Mouse (Mus musculus) ES-CJ7 (cell line): ENCODE measurements around the gene Slc25a27.

Experiments used
- DNase-seq: peaks from one replicate; pipeline ENCODE4 v3.0.0; 2011; ENCODE audit warnings: low read depth, low spot score

The Slc25a27 gene

GRCm38 (mm10) chr17:43666576-43667289, at the start of gene Slc25a27:
Slc25a27 (minus strand) TSS chr17:43667214.
- peak; percentile 95 for DNase-seq

GRCm38 (mm10) chr17:43716601-43717000, 49.6 kb upstream of the Slc25a27 start:
- DNase-seq = no peak

DNA sequence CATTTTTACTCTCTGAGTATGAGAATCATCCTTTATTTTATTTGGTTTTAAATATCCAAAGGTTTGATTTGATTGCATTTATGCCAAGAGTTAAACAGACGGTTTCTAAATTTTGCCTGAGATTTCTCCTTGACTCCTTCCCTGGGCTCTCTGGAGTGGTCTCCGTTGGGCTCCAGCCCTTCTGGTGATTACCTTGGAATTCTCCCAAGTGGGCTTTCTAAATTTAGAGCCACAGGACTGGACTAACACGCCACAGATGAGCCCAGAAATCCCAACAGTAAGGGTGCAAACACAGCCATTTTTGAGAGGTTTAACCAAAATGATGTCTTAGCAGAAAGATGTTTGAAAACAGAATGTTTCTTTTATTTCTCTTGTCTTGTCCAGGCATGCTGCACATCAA, 47.2 kb upstream of the Slc25a27 start:
- DNase-seq = no peak

DNA sequence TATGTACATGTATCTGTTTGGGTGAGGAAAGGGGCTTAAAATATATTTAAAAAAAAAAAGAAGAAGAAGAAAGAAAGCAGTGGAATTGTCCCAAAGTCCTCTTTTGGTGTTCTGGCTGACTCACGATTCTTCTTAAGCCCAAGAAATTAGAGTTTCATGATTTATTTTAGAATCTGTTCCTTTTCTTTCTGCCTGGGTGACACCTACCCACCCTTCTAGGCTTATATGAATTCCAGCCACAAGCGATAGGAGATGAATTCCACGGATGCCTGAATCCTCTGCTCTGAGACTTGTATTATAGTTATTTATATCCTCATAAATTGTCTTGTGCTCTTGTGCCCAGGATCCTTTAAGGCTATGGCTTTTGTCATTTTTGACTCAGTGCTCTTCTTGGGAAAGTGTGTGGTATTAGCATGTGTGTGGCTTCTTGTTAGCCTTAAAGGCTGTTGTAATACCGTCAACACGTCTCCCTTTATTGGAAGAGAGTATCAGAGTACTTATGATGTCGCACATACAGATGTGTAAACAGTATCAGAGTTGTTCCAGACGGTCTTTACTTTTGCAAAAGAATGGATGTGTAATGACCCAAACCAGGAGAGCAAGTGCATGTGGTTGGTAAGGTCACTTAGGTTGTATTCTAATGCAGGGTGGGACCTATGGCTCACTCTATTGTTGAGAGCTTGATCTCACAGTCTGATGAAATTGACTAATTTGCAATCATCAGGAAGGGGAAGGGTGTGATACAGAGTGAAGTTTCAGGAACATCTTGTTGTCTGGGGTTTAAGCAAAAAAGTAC, 44.7 kb upstream of the Slc25a27 start:
- peak; percentile 84 for DNase-seq

GRCm38 (mm10) chr17:43707254-43707653, 40.2 kb upstream of the Slc25a27 start:
- DNase-seq = peak; percentile 13

GRCm38 (mm10) chr17:43706749-43707148, 39.7 kb upstream of the Slc25a27 start:
- peak; percentile 61 for DNase-seq

GRCm38 (mm10) chr17:43704216-43704930, 37.4 kb upstream of the Slc25a27 start:
- no peak for DNase-seq

DNA sequence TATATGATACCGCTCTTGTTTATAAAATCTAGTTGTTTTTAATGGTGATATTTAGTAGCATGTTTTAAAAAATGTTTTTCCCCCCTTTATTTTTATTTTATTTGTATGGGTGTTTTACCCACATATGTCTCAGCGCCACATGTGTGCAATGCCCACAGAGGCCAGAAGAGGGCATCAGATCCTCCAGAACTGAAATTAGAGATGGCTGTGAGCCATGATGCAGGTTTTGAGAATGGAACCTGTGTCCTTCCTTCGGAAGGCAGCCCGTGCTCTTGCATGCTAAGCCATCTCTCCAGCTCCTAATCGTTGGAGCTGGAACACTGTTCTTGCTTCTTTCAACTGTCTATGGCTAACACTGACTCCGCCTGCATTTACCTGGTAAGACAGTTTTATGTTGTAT, 34.0 kb upstream of the Slc25a27 start:
- peak; percentile 58 for DNase-seq

GRCm38 (mm10) chr17:43698997-43699649, 32.1 kb upstream of the Slc25a27 start:
- DNase-seq = peak; percentile 89

GRCm38 (mm10) chr17:43689591-43689990, 22.6 kb upstream of the Slc25a27 start:
- no peak for DNase-seq

- DNase-seq = no peak
Measured at GRCm38 (mm10) chr17:43684638-43685037, 17.6 kb upstream of the Slc25a27 start.

GRCm38 (mm10) chr17:43684086-43684485, 17.1 kb upstream of the Slc25a27 start:
- no peak for DNase-seq

DNA sequence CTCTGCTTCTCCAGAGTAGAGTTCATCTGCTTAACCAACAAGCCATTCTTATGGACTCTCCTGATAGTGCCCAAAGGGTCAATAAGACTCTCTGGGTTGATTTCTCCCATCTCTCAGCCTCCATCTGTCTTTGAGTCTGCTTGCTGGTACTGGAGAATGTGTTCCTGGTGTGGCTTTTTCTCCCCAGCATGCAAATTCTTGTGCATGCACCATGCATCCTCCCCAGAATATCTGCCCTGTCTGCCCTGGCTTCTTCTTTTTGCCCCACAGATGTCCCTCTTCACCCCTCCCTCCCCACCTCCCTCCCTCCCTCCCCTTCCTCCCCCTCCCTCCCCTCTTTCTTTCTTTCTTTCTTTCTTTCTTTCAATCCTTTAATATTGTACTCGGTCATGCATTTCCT, 10.3 kb upstream of the Slc25a27 start:
- DNase-seq = no peak

DNA sequence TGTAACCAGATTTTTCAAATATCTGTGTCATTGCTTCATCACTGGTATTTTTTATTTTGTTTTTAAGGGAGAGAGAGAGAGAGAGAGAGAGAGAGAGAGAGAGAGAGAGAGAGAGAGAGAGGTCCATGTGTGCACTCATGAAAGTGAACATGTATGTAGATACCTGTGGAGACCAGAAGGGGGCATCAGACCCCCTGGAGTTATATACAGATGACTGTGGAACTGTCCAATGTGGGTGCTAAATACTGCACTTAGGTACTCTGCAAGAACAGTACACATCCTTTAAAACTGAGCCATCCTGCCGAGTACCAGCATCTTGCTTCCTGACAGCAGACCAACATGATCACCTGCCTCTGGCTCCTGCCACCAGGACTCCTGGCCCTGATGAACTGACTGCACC, 9.2 kb upstream of the Slc25a27 start:
- peak; percentile 44 for DNase-seq

DNA sequence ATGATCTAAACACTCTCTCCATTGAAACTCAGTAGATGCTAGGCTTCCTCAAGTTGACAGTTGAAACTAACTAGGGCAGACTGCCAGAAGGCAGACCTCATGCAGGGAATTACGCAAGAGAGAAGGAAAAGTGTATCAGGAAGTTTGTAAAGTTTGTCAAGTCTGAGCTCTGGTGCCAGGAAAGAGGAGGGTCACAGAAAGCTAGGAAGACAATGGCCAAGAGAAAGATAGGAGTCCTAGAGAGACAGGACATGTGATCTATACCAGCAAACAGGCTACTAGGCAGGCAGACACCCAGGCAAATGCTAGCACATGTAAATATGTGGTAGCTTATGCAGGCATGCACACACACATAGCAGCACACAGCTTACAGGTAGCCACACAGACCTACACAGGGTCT, 8.2 kb upstream of the Slc25a27 start:
- DNase-seq = no peak

GRCm38 (mm10) chr17:43671907-43672306, 4.9 kb upstream of the Slc25a27 start:
- no peak for DNase-seq

DNA sequence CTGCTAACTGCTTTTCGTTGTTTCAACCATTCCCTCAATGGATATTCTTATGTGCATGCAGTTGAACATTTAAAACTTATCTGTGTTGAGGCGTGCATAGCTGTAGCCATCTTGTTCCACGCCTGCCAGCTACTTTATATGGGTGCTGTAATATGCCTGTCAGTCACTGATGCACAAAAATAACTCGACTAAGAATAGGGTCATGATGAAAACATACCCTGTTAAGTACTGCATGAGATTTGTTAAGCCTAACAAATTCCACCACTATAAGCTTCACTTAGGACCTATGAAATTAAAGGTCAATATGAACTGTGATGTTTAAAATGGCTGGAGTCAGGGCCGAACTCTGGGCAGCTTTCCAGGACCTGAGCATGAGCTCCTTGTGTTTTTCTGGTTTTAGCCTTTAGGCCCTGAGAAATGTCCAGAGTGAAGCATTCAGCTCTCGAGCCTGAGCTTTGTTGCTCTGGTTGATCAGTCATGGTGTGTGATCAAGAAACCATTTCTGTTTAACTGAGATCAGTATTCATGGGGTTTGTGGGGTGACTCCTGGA, 2.2 kb upstream of the Slc25a27 start:
- DNase-seq = no peak

DNA sequence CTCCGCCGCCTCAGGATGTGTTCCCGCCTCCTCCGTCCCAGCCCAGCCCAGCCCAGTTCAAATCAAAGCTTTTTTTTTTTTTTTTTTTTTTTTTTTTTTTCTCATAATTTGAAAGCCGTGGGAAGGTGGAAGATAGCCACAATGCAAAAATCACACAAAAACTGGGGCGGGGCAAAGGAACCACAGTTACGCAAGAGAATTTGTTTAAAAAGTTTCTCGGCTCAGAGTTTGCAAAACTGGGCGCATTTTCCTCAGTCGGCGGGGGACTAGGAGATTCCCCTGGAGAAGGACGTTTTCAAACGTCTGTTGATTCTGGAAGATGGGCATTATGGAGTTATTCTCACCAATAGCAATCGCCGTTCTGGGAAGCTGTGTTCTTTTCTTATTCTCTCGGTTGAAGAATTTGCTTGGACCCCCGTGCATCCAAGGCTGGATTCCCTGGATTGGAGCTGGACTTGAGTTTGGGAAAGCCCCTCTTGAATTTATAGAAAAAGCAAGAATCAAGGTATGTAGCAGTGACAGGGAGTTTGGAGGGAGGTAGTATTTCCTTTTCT, 353 bp upstream of the Slc25a27 start, which contains the start of gene Cyp39a1:
Gene Cyp39a1, plus strand, starts transcription at position 136 of the 554 bp plus-strand sequence.
- DNase-seq = no peak

DNA sequence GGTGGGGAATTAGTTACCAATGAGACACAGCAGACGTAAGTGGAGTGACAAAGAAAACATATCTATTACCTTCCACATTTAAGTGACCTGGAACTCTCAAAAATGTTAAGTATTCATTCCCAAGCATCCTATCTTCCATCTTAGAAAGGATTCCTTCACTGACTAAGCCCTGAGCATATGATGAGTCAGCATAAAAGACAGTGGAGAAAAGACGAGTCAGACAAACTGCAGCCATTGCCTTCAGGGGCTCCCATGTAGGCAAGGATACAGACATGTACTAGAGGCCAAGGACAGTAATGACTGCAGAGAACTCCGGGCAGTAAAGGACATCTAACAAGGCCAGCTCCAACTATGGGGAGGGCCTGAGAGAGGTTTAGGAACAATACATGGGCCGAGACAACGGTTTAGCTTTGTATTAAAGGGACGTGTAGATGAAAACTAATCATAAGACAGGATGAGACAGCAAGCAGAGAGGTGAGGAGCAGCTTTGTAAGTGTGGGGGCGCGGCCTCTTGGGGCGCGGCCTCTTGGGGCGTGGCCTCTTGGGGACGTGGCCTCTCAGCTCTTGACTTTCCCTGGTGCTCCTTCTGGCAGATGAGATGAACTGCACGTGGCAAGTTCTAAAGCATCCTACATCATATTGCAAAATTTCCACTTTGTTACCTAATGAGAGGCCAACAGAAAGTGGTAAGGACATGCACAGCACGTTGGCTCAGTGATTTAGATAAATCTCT, 15.5 kb downstream of the Slc25a27 start:
- DNase-seq = peak; percentile 57
